Mouse (Mus musculus): ENCODE data around the gene Vil1.

DNA sequence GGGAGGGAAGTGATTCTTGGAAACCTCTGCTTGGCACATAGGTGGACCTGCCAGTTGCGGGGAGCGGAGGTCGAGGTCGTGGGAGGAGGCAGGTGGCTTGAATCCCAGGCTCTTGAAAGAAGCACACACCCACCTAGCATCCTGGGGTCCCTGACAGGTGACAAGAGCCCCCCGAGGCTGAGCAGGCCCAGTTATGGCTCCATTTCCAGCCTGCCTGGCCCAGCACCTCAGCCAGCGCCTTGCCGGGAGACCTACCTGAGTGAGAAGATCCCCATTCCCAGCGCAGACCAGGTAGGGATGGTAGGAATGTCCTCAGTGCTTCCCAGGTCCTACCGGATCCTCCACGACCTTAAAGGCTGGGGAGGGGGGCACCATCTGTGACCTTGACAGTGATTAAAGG, 33.6 kb upstream of the Vil1 start:
- no peak for TF ChIP-seq EP300 (IDR thresholded peaks at IDR 0.05; ENCODE audit: low read depth)
- no peak for TF ChIP-seq CTCF (IDR thresholded peaks at IDR 0.05; ENCODE audit: low read depth)

Data from liver, postnatal 0 days (tissue).